ENCODE assay signal across 14 mouse cellular contexts in the genomic region with DNA sequence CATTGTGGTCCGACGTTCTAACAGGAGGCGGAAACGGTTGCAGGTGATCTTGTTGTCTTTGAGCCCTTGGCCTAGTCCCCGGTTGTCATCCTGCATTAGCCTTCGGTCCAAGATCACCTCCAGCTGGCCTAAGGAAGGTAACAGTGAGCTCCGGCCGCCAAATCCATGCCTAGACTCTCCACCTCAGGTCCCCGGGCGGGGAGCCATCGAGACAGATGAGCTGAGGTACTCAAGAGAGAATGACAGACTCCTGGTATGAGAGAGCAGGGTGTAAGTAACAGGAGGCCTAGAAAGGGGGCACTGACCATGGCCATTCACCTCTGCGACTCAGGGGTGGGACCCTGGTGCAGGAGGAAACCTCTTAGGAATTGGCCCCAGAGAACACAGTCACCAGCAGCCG. TPM values are rescaled to one million over a fixed set of nuclear protein-coding genes. Genes with fewer than 3 reads are reported as not detected.
DNase-seq lines count a peak whose midpoint lies in the region; ATAC-seq and TF ChIP-seq lines count a peak whose summit lies in the region.
"Had no signal": no experiment of that assay in that cellular context is flagged by ENCODE, and none has a peak within 500 bp of the region (broad histone marks: within the 10 kb centered on the region; RNA-seq: fewer than 3 reads in every experiment).

No protein-coding gene starts in this region.

- no peaks in the 10 kb centered on the region for H3K9me3 ChIP-seq in heart, embryonic 15.5 days (replicated peaks)
- H3K9me3 ChIP-seq in midbrain, embryonic 12.5 days, result no peaks in the 10 kb centered on the region
- H3K9me3 ChIP-seq in midbrain, embryonic 14.5 days (ENCODE audit: control insufficient read depth, low read length), result no peaks in the 10 kb centered on the region
- H3K9me3 ChIP-seq in neural tube, embryonic 15.5 days (replicated peaks), result no peaks in the 10 kb centered on the region
- H3K9me3 ChIP-seq: liver, embryonic 12.5 days; megakaryocyte, embryonic 14.5 days had no signal

- no peaks in the 10 kb centered on the region for H3K79me2 ChIP-seq in heart, adult 2 months (replicated peaks; ENCODE audit: control insufficient read depth, insufficient read depth, low read length)

- 36% methylated on average over 13 of the region's 13 CpGs for WGBS in cerebellum, adult 2 months
- 83% methylated on average over 13 of the region's 13 CpGs for WGBS in heart, embryonic 15.5 days
- 86% methylated on average over 13 of the region's 13 CpGs for WGBS in heart, adult 2 months
- WGBS in midbrain, embryonic 12.5 days, result 88% methylated on average over 13 of the region's 13 CpGs
- WGBS in midbrain, embryonic 14.5 days, result 89% methylated on average over 13 of the region's 13 CpGs
- 91% methylated on average over 13 of the region's 13 CpGs for WGBS in neural tube, embryonic 15.5 days

- H3K27ac ChIP-seq in cerebellum, adult 2 months (ENCODE audit: insufficient read depth, low read length), result peak overlapping the region; percentile 26
- peak overlapping the region; percentile 47; the same call in 1 of the 2 replicates for H3K27ac ChIP-seq in heart, embryonic 15.5 days
- H3K27ac ChIP-seq in heart, adult 2 months, result no peak overlapping the region
- H3K27ac ChIP-seq in midbrain, embryonic 12.5 days (replicated peaks), result peak overlapping the region; percentile 68; the same call in 1 of the 2 replicates
- no peak overlapping the region; the same call in 1 of the 2 replicates for H3K27ac ChIP-seq in midbrain, embryonic 14.5 days (replicated peaks; ENCODE audit: low read depth, low read length)
- H3K27ac ChIP-seq in neural tube, embryonic 15.5 days (replicated peaks), result peak overlapping the region; percentile 49; the same call in 1 of the 2 replicates
- H3K27ac ChIP-seq: liver, embryonic 12.5 days had no signal

- H3K36me3 ChIP-seq in heart, embryonic 15.5 days, result peaks cover 58% of the 10 kb centered on the region
- no peaks in the 10 kb centered on the region for H3K36me3 ChIP-seq in heart, adult 2 months (ENCODE audit: control insufficient read depth, insufficient read depth, low read length)
- peaks cover 84% of the 10 kb centered on the region for H3K36me3 ChIP-seq in midbrain, embryonic 12.5 days
- peaks cover 90% of the 10 kb centered on the region for H3K36me3 ChIP-seq in midbrain, embryonic 14.5 days (ENCODE audit: control insufficient read depth, insufficient read depth, low read length)
- peaks cover 87% of the 10 kb centered on the region for H3K36me3 ChIP-seq in neural tube, embryonic 15.5 days

- H3K9ac ChIP-seq in heart, embryonic 15.5 days, result no peak overlapping the region
- H3K9ac ChIP-seq in heart, adult 2 months (ENCODE audit: low read depth, low read length), result no peak overlapping the region
- H3K9ac ChIP-seq in midbrain, embryonic 12.5 days (replicated peaks), result 0 out of 2 replicates have a peak overlapping the region, but pooled peaks have one; percentile 28
- no peak overlapping the region for H3K9ac ChIP-seq in midbrain, embryonic 14.5 days (replicated peaks; ENCODE audit: low read length)
- H3K9ac ChIP-seq in neural tube, embryonic 15.5 days (replicated peaks), result no peak overlapping the region
- H3K9ac ChIP-seq: liver, embryonic 12.5 days had no signal

- TF ChIP-seq POLR2A in cerebellum, adult 2 months (IDR thresholded peaks at IDR 0.05; ENCODE audit: borderline replicate concordance, insufficient read depth, low read length), result no peak
- TF ChIP-seq POLR2A in heart, adult 2 months (IDR thresholded peaks at IDR 0.05; ENCODE audit: insufficient read depth, low read depth, low read length), result no peak

- ATAC-seq in heart, embryonic 15.5 days (replicated peaks; ENCODE audit: insufficient number of reproducible peaks, insufficient read depth, low FRiP score, low read depth), result no peak
- ATAC-seq in midbrain, embryonic 12.5 days (ENCODE audit: low FRiP score, low read depth), result no peak
- ATAC-seq in midbrain, embryonic 14.5 days (ENCODE audit: low FRiP score, low TSS enrichment), result no peak
- ATAC-seq in neural tube, embryonic 15.5 days (ENCODE audit: low FRiP score), result no peak
- no peak for ATAC-seq in monocyte, adult 5-6 weeks (replicated peaks; ENCODE audit: insufficient number of reproducible peaks, low FRiP score, low TSS enrichment, poor library complexity, severe bottlenecking)
- ATAC-seq: inflammation-experienced regulatory T-cells, adult 6 months; liver, embryonic 12.5 days; lung, postnatal 0 days had no signal

- H3K4me3 ChIP-seq in cerebellum, adult 2 months (replicated peaks; ENCODE audit: insufficient read depth, low read depth, low read length), result no peak overlapping the region
- H3K4me3 ChIP-seq in heart, embryonic 15.5 days, result no peak overlapping the region
- no peak overlapping the region for H3K4me3 ChIP-seq in heart, adult 2 months
- H3K4me3 ChIP-seq in midbrain, embryonic 12.5 days, result no peak overlapping the region
- H3K4me3 ChIP-seq in midbrain, embryonic 14.5 days (replicated peaks; ENCODE audit: low read depth, low read length), result no peak overlapping the region
- H3K4me3 ChIP-seq in neural tube, embryonic 15.5 days (replicated peaks), result no peak overlapping the region
- H3K4me3 ChIP-seq: erythroblast, embryonic 14.5 days; liver, embryonic 12.5 days; megakaryocyte, embryonic 14.5 days had no signal

- peaks cover 11% of the 10 kb centered on the region for H3K4me1 ChIP-seq in cerebellum, adult 2 months (ENCODE audit: control insufficient read depth, insufficient read depth, low read length)
- 0 out of 2 replicates have a peak, but pooled peaks cover 6% of the 10 kb centered on the region for H3K4me1 ChIP-seq in heart, embryonic 15.5 days (replicated peaks)
- H3K4me1 ChIP-seq in heart, adult 2 months (ENCODE audit: control insufficient read depth, insufficient read depth, low read length), result no peaks in the 10 kb centered on the region
- peaks cover 12% of the 10 kb centered on the region for H3K4me1 ChIP-seq in midbrain, embryonic 12.5 days
- no peaks in the 10 kb centered on the region for H3K4me1 ChIP-seq in midbrain, embryonic 14.5 days (ENCODE audit: control insufficient read depth, insufficient read depth, low read length)
- H3K4me1 ChIP-seq in neural tube, embryonic 15.5 days, result peaks cover 9% of the 10 kb centered on the region

- no peak for TF ChIP-seq CTCF in cerebellum, adult 2 months (IDR thresholded peaks at IDR 0.05; ENCODE audit: borderline replicate concordance, insufficient read depth, low read depth, low read length)
- TF ChIP-seq CTCF in heart, adult 2 months (IDR thresholded peaks at IDR 0.05), result no peak

- no peak overlapping the region for H3K4me2 ChIP-seq in heart, embryonic 15.5 days
- H3K4me2 ChIP-seq in midbrain, embryonic 12.5 days (replicated peaks), result no peak overlapping the region
- no peak overlapping the region for H3K4me2 ChIP-seq in midbrain, embryonic 14.5 days (ENCODE audit: low read length)
- H3K4me2 ChIP-seq in neural tube, embryonic 15.5 days, result no peak overlapping the region
- H3K4me2 ChIP-seq: liver, embryonic 12.5 days had no signal

- TF ChIP-seq EP300 in heart, adult 2 months (IDR thresholded peaks at IDR 0.05; ENCODE audit: insufficient read depth, low read depth, low read length), result no peak

- intact Hi-C loops in heart, adult 2 months (cut with DNase I), result no loop called here

- no peaks in the 10 kb centered on the region for H3K27me3 ChIP-seq in cerebellum, adult 2 months (ENCODE audit: control insufficient read depth, insufficient read depth, low read length)
- no peaks in the 10 kb centered on the region for H3K27me3 ChIP-seq in heart, embryonic 15.5 days
- H3K27me3 ChIP-seq in heart, adult 2 months (ENCODE audit: control insufficient read depth, insufficient read depth, low read length), result no peaks in the 10 kb centered on the region
- H3K27me3 ChIP-seq in midbrain, embryonic 12.5 days, result no peaks in the 10 kb centered on the region
- no peaks in the 10 kb centered on the region for H3K27me3 ChIP-seq in midbrain, embryonic 14.5 days (ENCODE audit: control insufficient read depth, insufficient read depth, low read length)
- H3K27me3 ChIP-seq in neural tube, embryonic 15.5 days (replicated peaks), result no peaks in the 10 kb centered on the region
- H3K27me3 ChIP-seq: liver, embryonic 12.5 days; megakaryocyte, embryonic 14.5 days had no signal

- peak in 1 of 2 experiments; percentile 45 for DNase-seq in cerebellum, adult 2 months
- DNase-seq in cerebellum, adult 11 months, result no peak
- DNase-seq in heart, adult 2 months, result no peak
- DNase-seq in midbrain, embryonic 14.5 days, result no peak
- DNase-seq: thymus, postnatal 4 days had no signal

RNA-seq across cellular contexts. Expression of gene Hddc3, which starts 13.4 kb away (rescaled TPM):
- polyA plus RNA-seq in cerebellum, adult 2 months (2012; rRNA removed), result 57.7 and 61.0 TPM in 2 replicates
- polyA plus RNA-seq in heart, embryonic 15.5 days (2015; fragmentation: Nextera tagmentation; extraction: Ambion mirVana), result 16.1 and 17.4 TPM in 2 replicates
- total RNA-seq in heart, adult 2 months (2021), result 10 to 100 TPM; 30.0 to 39.9 TPM
- polyA plus RNA-seq in heart, adult 2 months (2012; rRNA removed), result 47.7 and 77.5 TPM in 2 replicates
- polyA plus RNA-seq in midbrain, embryonic 12.5 days (2016; fragmentation: Nextera tagmentation; extraction: Ambion mirVana), result 24.3 and 24.8 TPM in 2 replicates
- 28.7 and 34.8 TPM in 2 replicates for polyA plus RNA-seq in midbrain, embryonic 14.5 days (2014; fragmentation: Nextera tagmentation; extraction: Ambion mirVana)
- polyA plus RNA-seq in neural tube, embryonic 15.5 days (2015; fragmentation: Nextera tagmentation; extraction: Ambion mirVana), result 20.7 and 20.8 TPM in 2 replicates
- total RNA-seq in monocyte, adult 5-6 weeks (2017), result 0.21 to 6.1 TPM (median 1.5 TPM) in 3 replicates

RNA-seq across cellular contexts. Expression of gene Man2a2, which starts 14.8 kb away (rescaled TPM):
- polyA plus RNA-seq in cerebellum, adult 2 months (2012; rRNA removed), result 167 and 188 TPM in 2 replicates
- polyA plus RNA-seq in heart, embryonic 15.5 days (2015; fragmentation: Nextera tagmentation; extraction: Ambion mirVana), result 15.1 and 21.1 TPM in 2 replicates
- total RNA-seq in heart, adult 2 months (2021), result 10 to 100 TPM; 55.7 to 58.7 TPM
- 75.8 and 82.4 TPM in 2 replicates for polyA plus RNA-seq in heart, adult 2 months (2012; rRNA removed)
- 23.1 and 26.0 TPM in 2 replicates for polyA plus RNA-seq in midbrain, embryonic 12.5 days (2016; fragmentation: Nextera tagmentation; extraction: Ambion mirVana)
- 18.1 and 19.5 TPM in 2 replicates for polyA plus RNA-seq in midbrain, embryonic 14.5 days (2014; fragmentation: Nextera tagmentation; extraction: Ambion mirVana)
- polyA plus RNA-seq in neural tube, embryonic 15.5 days (2015; fragmentation: Nextera tagmentation; extraction: Ambion mirVana), result 25.5 and 26.9 TPM in 2 replicates
- 12.8 to 20.6 TPM (median 18.0 TPM) in 3 replicates for total RNA-seq in monocyte, adult 5-6 weeks (2017)

RNA-seq across cellular contexts. Expression of gene Unc45a, which starts 15.5 kb away (rescaled TPM):
- polyA plus RNA-seq in cerebellum, adult 2 months (2012; rRNA removed), result 81.8 and 97.8 TPM in 2 replicates
- 16.6 and 21.5 TPM in 2 replicates for polyA plus RNA-seq in heart, embryonic 15.5 days (2015; fragmentation: Nextera tagmentation; extraction: Ambion mirVana)
- 10 to 100 TPM; 15.8 to 16.8 TPM for total RNA-seq in heart, adult 2 months (2021)
- 23.0 and 24.0 TPM in 2 replicates for polyA plus RNA-seq in heart, adult 2 months (2012; rRNA removed)
- 51.4 and 54.9 TPM in 2 replicates for polyA plus RNA-seq in midbrain, embryonic 12.5 days (2016; fragmentation: Nextera tagmentation; extraction: Ambion mirVana)
- polyA plus RNA-seq in midbrain, embryonic 14.5 days (2014; fragmentation: Nextera tagmentation; extraction: Ambion mirVana), result 42.7 and 43.7 TPM in 2 replicates
- polyA plus RNA-seq in neural tube, embryonic 15.5 days (2015; fragmentation: Nextera tagmentation; extraction: Ambion mirVana), result 58.2 and 59.0 TPM in 2 replicates
- 28.3 to 50.6 TPM (median 33.6 TPM) in 3 replicates for total RNA-seq in monocyte, adult 5-6 weeks (2017)

RNA-seq across cellular contexts. Expression of gene Fes, which starts 31.4 kb away (rescaled TPM):
- 4.2 and 4.9 TPM in 2 replicates for polyA plus RNA-seq in cerebellum, adult 2 months (2012; rRNA removed)
- 10.9 and 14.4 TPM in 2 replicates for polyA plus RNA-seq in heart, embryonic 15.5 days (2015; fragmentation: Nextera tagmentation; extraction: Ambion mirVana)
- 1 to 10 TPM; 8.9 to 9.8 TPM for total RNA-seq in heart, adult 2 months (2021)
- polyA plus RNA-seq in heart, adult 2 months (2012; rRNA removed), result 15.4 and 17.3 TPM in 2 replicates
- 7.1 and 11.3 TPM in 2 replicates for polyA plus RNA-seq in midbrain, embryonic 12.5 days (2016; fragmentation: Nextera tagmentation; extraction: Ambion mirVana)
- 1.6 and 3.2 TPM in 2 replicates for polyA plus RNA-seq in midbrain, embryonic 14.5 days (2014; fragmentation: Nextera tagmentation; extraction: Ambion mirVana)
- 4.5 and 7.7 TPM in 2 replicates for polyA plus RNA-seq in neural tube, embryonic 15.5 days (2015; fragmentation: Nextera tagmentation; extraction: Ambion mirVana)
- total RNA-seq in monocyte, adult 5-6 weeks (2017), result 117 to 175 TPM (median 150 TPM) in 3 replicates

RNA-seq across cellular contexts. Expression of gene Rccd1, which starts 32.1 kb away (rescaled TPM):
- polyA plus RNA-seq in cerebellum, adult 2 months (2012; rRNA removed), result 19.4 and 21.4 TPM in 2 replicates
- polyA plus RNA-seq in heart, embryonic 15.5 days (2015; fragmentation: Nextera tagmentation; extraction: Ambion mirVana), result 7.9 and 9.0 TPM in 2 replicates
- 1 to 10 TPM; 5.6 to 6.1 TPM for total RNA-seq in heart, adult 2 months (2021)
- 7.0 and 7.4 TPM in 2 replicates for polyA plus RNA-seq in heart, adult 2 months (2012; rRNA removed)
- 14.2 and 16.2 TPM in 2 replicates for polyA plus RNA-seq in midbrain, embryonic 12.5 days (2016; fragmentation: Nextera tagmentation; extraction: Ambion mirVana)
- 14.6 and 16.5 TPM in 2 replicates for polyA plus RNA-seq in midbrain, embryonic 14.5 days (2014; fragmentation: Nextera tagmentation; extraction: Ambion mirVana)
- 11.6 and 14.6 TPM in 2 replicates for polyA plus RNA-seq in neural tube, embryonic 15.5 days (2015; fragmentation: Nextera tagmentation; extraction: Ambion mirVana)
- 4.0 to 14.3 TPM (median 4.7 TPM) in 3 replicates for total RNA-seq in monocyte, adult 5-6 weeks (2017)

Comparison
In these comparisons a context has a peak if more than half of its experiments do, and no peak if none do; other contexts are left out.
1. H3K27ac ChIP-seq: peak in cerebellum, adult 2 months (single experiment), heart, embryonic 15.5 days (single experiment), midbrain, embryonic 12.5 days (single experiment) and neural tube, embryonic 15.5 days (single experiment); none in heart, adult 2 months (single experiment) and midbrain, embryonic 14.5 days (single experiment).